Mouse (Mus musculus): ENCODE measurements around the gene Mecp2.
A peak's percentile ranks its signal among the peaks of the same experiment; 100 is the strongest.
"Not testable (repeated sequence)": the region's sequence is repeated elsewhere in the genome, so short reads cannot be mapped to it uniquely, and the experiment has no call there.

Mecp2 gene

GRCm38 (mm10) chrX:74135263-74135662, at the start of gene Mecp2:
TSS of gene Mecp2 (minus strand) at chrX:74135363.
- DNase-seq: not testable (repeated sequence)

DNA sequence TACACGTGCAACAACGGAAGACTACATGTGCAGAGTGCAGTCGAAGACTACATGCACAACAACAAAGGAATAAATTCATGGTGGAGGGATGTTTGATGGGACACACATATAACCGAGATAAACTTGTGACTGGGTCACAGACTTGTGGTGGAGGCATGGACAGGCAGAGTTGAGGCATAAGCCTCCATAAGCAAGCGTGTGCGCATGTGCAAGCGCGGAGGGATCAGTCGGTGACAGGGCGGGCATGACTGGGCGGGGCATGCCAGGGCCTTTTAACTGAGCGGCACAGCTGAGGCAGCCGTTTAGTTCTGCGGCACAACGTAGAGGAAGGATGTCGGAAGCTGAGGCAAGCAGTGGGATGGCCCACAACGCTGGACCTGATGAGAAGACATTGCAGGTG, 41.8 kb upstream of the Mecp2 start, which contains the start of gene Tktl1:
Gene Tktl1 (plus strand): TSS at position 301 of the 400 bp plus-strand sequence.
- no peak for DNase-seq

DNA sequence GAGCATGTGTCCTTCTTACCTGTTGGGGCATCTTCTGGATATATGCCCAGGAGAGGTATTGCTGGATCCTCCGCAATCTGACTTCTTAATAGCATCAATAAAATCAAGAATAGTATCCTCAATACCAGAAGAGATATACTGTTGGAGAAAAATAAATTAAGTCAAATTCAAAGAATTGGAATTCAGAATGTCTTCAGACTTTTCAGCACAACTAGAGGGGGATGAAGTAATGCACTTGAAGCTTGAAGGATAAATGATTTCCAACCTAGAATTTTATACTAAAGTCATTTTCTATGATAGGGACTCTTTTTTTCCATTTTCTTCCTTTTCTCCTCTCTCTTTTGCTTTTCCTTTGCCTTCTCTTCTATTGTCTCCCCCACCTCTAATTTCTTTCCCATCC, 32.6 kb upstream of the Mecp2 start, which contains the start of gene Tex28:
Gene Tex28 (minus strand): TSS at position 101 of the 400 bp plus-strand sequence.
- DNase-seq: no peak

DNA sequence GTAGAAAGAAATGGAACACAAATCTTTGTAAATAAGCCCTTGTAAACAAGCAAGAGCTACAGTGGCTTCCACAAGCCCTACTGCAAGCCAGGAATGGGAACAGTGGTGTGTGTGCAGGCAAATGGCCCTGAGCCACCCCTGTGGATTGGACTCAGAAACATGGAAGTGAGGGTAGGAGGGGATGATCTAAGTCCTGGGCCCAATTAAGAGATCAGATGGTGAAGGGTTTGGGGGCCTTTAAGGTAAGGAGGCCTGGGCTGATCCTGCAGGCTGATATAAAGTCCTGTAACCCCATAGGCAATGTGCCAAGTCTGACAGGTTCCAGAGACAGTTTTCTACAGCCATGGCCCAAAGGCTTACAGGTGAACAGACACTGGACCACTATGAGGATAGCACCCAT, 8.0 kb downstream of the Mecp2 start, which contains the start of gene Opn1mw:
Gene Opn1mw (plus strand): TSS at position 301 of the 400 bp plus-strand sequence.
- DNase-seq: no peak

- no peak for DNase-seq
Measured at GRCm38 (mm10) chrX:74124975-74125374, 10.2 kb downstream of the Mecp2 start.

- DNase-seq: peak; percentile 71 to 74
Measured at GRCm38 (mm10) chrX:74115511-74115910, 19.7 kb downstream of the Mecp2 start.

GRCm38 (mm10) chrX:74114036-74114435, 21.1 kb downstream of the Mecp2 start:
- DNase-seq: no peak

DNA sequence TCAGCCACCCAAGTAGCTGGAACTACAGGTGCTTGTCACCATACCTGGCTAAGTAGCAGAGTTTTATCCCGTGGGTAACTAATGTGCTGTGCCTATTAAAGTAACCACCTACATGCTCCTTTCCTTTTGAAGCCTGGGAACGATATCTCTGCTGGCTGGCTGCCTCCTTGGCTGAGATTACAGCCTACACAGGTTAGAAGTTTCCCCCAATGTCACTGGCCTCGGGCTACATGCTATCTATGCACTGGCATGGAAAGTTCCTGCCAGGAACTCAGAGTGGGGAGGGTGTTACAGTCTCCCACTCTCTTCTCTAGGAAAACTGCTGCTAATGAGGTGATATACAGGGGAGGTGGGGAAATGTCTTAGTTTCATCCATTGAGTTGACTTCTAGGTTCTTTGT, 26.4 kb downstream of the Mecp2 start:
- no peak for DNase-seq

DNA sequence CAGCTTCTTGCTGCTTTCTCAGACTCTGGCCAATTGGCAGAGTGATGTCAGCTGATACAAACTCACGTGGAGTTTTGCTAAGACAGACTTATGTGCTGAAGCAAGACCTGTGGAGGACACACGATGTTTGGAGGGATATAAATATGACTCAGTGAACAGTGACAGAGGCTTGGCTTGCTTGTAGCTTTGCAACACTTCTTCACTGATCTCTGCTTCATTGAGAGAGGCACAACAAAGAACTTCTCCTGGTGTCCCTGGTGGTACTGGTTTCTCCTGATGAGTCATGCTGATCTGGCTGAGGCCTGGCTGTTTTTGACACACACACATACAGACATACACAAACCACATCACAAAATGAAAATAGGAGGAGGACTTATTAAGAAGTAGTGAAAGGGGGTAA, 29.2 kb downstream of the Mecp2 start:
- DNase-seq: no peak

DNA sequence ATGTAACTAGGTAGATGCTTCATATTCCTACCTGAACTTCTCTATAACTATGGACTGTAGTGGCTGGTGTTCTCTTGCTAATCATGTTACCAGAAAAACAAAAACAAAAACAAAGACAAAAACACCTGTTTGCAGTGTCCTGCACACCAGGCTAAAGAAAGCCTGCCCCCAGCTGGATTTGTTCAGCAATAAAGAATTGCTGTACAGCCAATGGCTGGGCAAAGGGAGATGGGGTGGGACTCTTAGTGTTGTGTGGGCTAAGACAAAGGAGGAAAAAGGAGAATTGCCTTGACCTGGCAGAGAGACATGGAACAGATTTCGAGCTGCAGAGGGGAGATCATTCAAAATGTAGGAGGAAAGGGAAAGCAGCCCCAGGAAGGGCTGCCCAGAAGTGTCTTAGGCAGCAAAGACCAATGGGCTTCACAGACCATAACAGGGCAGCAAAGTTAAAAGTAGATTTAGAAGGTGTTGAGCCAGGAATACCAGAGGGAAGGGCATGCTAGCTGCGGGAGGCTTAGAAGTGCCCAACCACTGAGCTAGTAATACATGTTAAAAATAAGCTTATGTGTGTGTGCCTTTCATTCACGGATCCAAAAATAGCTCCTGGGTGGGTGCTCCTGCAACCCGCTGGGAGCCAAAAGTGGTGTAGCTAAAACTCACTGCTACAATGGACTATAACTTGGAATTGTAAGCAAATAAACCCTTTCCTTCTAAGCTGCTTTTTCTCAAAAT, 31.5 kb downstream of the Mecp2 start:
- DNase-seq: no peak

DNA sequence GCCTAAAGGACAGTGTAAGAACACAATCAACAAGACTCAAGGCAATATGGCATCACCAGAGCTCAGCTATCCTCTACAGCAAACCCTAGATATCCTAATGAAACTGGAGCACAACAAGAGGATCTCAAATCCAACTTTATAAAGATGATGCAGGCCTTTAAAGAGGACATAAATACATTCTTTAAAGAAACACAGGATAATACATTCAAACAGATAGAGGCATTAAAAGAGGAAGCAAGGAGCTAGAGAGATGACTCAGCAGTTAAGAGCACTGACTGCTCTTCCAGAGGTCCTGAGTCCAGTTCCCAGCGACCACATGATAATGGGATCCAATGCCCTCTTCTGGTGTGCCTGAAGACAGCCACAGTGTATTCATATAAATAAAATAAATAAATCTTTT, 40.0 kb downstream of the Mecp2 start:
- DNase-seq: no peak

DNA sequence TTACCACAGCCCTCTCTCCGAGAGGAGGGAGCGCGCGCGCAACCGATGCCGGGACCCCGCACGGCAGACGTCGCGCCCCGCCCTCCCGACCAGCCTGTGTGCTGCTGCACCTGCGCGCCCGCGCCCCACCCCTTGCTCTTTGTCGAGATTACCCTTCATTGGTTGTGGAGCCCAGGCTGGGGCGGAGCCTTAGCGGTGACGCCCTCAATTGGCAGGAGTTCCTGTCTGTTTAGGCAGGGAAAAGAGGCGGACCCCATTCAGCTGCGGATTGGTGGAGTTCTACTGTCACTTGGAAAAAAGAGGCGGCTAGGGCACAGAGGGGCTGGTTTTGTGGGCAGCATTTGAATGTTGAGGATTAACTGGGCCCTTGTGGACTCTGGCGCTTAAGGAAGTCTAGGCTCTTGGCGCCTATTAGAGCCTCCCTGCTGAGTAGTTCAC, 49.5 kb downstream of the Mecp2 start:
- DNase-seq: peak; percentile 95 to 99

DNA sequence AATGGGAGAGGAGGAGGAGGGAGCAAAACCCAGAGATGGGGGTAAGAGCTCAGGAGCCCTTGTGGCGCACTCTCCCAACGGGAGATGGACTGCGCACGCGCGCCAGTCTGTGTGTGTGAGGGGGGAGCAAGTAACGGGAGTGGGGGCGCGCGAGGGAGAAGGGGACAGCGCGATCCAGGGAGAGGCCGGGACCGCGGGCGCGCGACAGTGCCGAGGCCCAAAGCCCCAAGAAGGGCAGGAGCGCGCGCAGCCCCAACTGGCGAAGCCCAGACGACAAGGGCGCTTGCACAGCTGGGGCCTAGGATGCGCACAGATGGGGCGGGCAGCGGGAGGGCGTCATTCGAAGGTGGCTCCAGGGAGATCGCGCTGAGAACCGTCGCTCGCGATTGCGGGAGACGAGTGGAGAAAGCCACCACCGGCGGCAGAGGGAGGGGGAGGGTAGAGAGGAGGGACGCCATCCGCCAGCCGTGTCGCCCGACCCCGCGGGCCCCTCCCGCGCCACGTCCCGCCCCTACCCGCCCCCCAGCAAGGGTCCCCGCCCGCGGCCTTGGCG, 50.1 kb downstream of the Mecp2 start:
- peak; percentile 87 for DNase-seq

DNA sequence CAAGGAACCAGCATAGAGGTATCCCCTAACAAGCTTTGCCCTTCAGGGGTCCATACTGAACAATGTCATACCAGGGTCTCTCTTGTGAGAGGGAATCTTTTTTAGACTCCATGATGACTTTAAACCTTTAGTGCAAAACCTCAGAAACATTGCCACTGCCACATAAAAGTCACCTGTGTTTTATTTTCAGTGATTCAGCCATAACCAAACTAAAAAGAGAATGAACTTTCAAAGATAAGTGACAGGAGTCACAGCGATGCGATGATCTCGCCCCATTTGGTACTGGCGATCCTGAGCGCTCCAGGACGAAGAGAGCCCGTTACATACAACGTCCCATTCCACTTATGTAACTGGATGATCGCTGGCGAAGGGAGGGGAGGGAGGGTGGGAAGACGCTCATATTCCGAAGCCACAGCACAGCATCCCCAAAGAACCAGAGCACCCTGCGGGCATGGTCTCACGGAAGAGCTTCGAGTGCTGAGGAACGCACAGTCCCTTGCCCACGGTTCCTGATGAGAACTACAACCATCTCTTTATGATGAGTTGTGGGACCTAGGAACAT, 50.8 kb downstream of the Mecp2 start:
- peak in 1 of 2 experiments; percentile 19 for DNase-seq

DNA sequence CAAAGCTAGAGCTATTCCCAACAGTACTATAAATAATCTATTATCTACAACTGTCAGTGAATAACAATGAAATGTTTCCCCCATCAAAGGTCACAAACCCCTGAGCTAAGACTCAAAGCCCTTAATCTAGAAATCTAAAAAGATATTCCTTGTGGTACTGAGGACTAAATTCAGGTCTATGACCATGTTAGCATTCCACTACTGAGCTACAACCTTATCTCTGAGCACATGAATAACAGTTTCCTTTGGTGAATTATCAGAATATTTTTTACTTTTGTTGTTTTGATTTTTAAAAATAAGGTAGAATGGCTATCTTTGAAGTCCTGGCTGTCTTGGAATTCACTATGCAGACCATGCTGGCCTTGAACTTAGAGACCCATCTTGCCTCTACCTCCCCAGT, 64.4 kb downstream of the Mecp2 start:
- DNase-seq: no peak

DNA sequence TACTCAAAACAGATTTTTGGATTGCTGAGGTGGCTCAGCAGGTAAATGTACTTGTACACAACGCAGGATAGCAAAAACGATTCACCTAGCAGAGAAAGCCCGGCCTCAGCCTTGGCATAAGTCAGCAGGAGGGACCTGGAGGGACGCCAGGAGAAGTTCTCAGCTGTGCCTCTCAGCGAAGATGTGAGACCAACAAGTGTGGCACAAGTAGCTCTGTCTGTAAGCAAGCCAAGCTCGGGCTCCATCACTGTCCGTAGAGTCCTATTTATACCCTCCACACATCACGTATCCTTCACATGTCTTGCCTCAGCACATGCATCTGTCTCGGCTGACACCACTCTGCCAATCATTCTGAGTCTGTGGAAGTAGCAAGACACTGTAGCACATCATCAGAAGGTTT, 67.3 kb downstream of the Mecp2 start:
- peak; percentile 60 to 61 for DNase-seq

GRCm38 (mm10) chrX:74045107-74045506, 90.1 kb downstream of the Mecp2 start:
- DNase-seq: peak; percentile 28 to 41

DNA sequence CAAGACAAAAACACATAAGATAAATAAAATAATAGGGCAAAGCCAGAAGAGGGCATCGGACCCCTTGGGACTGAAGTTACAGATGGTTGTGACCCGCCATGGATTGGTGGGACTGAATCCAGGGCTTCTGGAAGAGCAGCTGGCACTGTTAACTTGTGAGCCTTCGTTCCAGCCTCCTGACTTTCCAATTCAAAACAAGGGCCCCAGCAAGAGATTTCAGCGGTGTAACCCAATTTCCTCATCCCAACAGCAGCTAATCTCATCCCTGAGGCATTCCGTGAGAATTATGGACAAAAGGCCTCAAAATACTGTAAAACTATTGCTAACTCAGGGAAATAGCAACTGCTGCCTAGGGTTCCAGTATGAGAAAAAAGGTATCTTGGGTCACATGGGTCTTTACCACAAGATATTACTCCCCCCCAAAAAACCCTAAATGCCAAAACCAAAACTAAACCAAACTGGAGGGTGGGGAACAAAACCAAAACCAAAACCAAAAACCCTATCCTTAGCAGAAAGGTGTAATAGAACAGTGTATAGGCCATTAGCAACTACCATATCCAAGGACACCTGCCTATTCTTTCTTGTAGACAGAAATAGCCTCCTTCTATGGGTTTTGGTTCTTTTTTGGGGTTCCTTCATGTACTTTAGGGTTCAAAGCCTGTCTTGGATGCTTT, 97.3 kb downstream of the Mecp2 start:
- no peak for DNase-seq

DNA sequence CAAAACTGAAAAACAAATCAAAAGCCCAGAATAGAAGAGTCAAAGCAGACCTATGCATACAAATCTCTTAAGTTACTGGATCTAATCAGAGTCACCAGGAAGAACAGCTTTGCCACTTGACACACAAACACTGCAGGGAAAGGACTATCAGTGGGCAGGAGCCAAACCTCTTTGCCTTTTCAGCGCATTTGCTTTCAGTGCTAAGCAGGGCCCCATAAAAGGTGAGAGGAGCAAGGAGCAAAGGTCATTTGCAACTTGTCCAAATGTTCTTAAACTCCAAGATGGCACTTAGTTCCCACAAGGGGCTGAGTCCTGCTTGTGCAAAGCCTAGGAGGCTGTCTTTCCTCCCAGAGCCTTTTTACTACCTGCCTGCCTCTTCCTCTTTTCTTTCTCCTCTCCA, 105.2 kb downstream of the Mecp2 start:
- no peak for DNase-seq

DNA sequence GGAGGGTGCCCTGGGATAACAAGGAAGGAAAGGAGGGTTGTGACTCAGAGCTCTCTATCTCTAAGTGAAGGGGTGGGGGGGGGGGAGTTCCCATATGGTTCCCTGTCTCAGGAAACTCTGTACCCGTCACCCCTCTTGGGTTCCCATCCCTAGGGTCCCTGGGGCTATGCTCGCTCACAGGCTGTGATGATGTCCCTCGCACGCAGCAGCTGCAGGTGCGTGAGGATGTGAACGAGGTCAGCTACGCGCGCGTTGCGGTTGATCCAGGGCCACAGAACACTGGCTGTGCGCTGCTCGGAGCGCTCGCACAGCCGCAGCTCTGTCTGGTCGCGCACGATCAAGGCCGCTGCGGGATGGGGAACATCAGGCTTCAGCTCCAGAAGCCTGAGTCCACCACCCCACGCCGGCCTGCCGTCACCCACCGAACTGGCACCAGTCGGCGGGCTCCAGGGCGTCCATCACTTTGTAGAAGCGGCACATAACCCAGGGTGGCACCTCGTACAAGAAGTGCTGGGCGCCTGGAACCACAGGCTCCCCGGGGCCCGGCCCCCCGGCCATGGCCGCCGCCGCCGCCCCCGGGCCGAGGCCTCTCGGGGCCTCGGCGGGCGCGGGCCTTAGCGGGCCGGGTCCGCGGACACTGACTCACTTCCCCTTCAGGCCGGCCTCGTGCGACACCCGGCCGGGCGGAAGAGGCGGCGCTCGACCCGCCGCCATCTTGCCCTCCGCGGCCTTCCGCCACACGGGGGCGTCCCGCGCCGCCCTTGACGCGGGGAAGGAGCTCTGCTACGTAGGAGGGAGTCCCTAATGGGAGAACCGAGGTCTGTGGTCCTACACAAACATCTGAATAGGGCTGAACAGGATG, 111.7 kb downstream of the Mecp2 start, which contains the start of gene Irak1:
Gene Irak1 (minus strand): TSS at position 731 of the 862 bp plus-strand sequence.
- peak; percentile 73 to 85 for DNase-seq

GRCm38 (mm10) chrX:74022795-74023187, 112.4 kb downstream of the Mecp2 start:
- peak; percentile 10 to 17 for DNase-seq

DNA sequence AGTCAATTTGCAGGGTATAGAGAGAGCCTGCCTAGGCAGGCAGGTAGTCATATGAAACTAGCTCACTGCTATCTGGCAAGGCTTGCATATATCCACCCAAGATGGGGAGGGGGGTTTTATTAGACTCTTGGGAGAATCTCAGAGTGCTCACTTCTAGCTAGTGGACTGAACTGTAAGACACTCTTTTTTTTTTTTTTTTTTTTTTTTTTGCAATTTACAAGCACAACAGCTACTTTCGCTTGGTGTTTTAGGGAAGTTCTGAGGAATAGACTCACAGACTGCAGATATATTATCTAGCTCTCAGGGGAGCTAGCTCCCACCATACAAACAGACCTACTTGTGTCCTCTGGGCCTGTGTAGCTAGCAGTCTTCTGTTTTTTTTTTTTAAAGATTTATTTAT, 120.6 kb downstream of the Mecp2 start:
- no peak for DNase-seq
